21 mouse cellular contexts compared by ENCODE assay signal in genomic region chr4:134686022-134686661, GRCm38 (mm10). TPM values are rescaled to one million over a fixed set of nuclear protein-coding genes. Genes with fewer than 3 reads are reported as not detected.
DNase-seq lines count a peak whose midpoint lies in the region; ATAC-seq and TF ChIP-seq lines count a peak whose summit lies in the region.
"Had no signal": no experiment of that assay in that cellular context is flagged by ENCODE, and none has a peak within 500 bp of the region (broad histone marks: within the 10 kb centered on the region; RNA-seq: fewer than 3 reads in every experiment).

No protein-coding gene starts in this region.

- H3K36me3 ChIP-seq in kidney, embryonic 14.5 days (ENCODE audit: control insufficient read depth, insufficient read depth, low read length) = no peaks in the 10 kb centered on the region
- H3K36me3 ChIP-seq in kidney, adult 2 months (ENCODE audit: control insufficient read depth, insufficient read depth, low read length) = no peaks in the 10 kb centered on the region
- no peaks in the 10 kb centered on the region for H3K36me3 ChIP-seq in stomach, embryonic 14.5 days (ENCODE audit: control insufficient read depth, insufficient read depth, low read length)
- H3K36me3 ChIP-seq: embryonic facial prominence, embryonic 13.5 days; forebrain, embryonic 12.5 days; heart, embryonic 15.5 days; hindbrain, embryonic 13.5 days had no signal

- no peaks in the 10 kb centered on the region for H3K9me3 ChIP-seq in kidney, embryonic 14.5 days (ENCODE audit: control insufficient read depth, low read length)
- peaks cover 3% of the 10 kb centered on the region; the same call in 1 of the 2 replicates for H3K9me3 ChIP-seq in stomach, embryonic 14.5 days (ENCODE audit: control insufficient read depth, low read depth, low read length)
- H3K9me3 ChIP-seq: forebrain, embryonic 12.5 days; heart, embryonic 15.5 days had no signal

- H3K4me1 ChIP-seq in kidney, embryonic 14.5 days (ENCODE audit: control insufficient read depth, insufficient read depth, low read length) = peaks cover 29% of the 10 kb centered on the region
- peaks cover 6% of the 10 kb centered on the region for H3K4me1 ChIP-seq in kidney, adult 2 months (ENCODE audit: control insufficient read depth, insufficient read depth, low read length)
- H3K4me1 ChIP-seq in stomach, embryonic 14.5 days (ENCODE audit: control insufficient read depth, insufficient read depth, low read length) = peaks cover 24% of the 10 kb centered on the region
- H3K4me1 ChIP-seq: forebrain, embryonic 12.5 days had no signal

- 35% methylated on average over 13 of the region's 13 CpGs for WGBS in kidney, embryonic 14.5 days
- WGBS in kidney, adult 2 months = 47% methylated on average over 13 of the region's 13 CpGs
- 59% methylated on average over 13 of the region's 13 CpGs for WGBS in stomach, embryonic 14.5 days

- no peak overlapping the region for H3K9ac ChIP-seq in kidney, embryonic 14.5 days (ENCODE audit: low read depth, low read length)
- H3K9ac ChIP-seq in stomach, embryonic 14.5 days (replicated peaks; ENCODE audit: low read depth, low read length) = no peak overlapping the region
- H3K9ac ChIP-seq: embryonic facial prominence, embryonic 13.5 days; forebrain, embryonic 12.5 days; heart, embryonic 15.5 days; hindbrain, embryonic 13.5 days had no signal

- H3K27me3 ChIP-seq in kidney, embryonic 14.5 days (ENCODE audit: control insufficient read depth, insufficient read depth, low read length) = no peaks in the 10 kb centered on the region
- H3K27me3 ChIP-seq in kidney, adult 2 months (replicated peaks; ENCODE audit: control insufficient read depth, insufficient read depth, low read length) = no peaks in the 10 kb centered on the region
- H3K27me3 ChIP-seq in stomach, embryonic 14.5 days (ENCODE audit: control insufficient read depth, insufficient read depth, low read length) = no peaks in the 10 kb centered on the region
- H3K27me3 ChIP-seq: embryonic facial prominence, embryonic 13.5 days; forebrain, embryonic 12.5 days; heart, embryonic 15.5 days; hindbrain, embryonic 13.5 days; Patski had no signal

- no peak overlapping the region for H3K4me3 ChIP-seq in kidney, embryonic 14.5 days (ENCODE audit: low read length)
- H3K4me3 ChIP-seq in kidney, adult 2 months (ENCODE audit: insufficient read depth, low read depth, low read length) = no peak overlapping the region
- no peak overlapping the region for H3K4me3 ChIP-seq in stomach, embryonic 14.5 days (ENCODE audit: low read depth, low read length)
- H3K4me3 ChIP-seq: embryonic facial prominence, embryonic 13.5 days; forebrain, embryonic 12.5 days; heart, adult 2 months; heart, embryonic 15.5 days; hindbrain, embryonic 13.5 days had no signal

- DNase-seq in kidney, adult 2 months = no peak
- DNase-seq in kidney, postnatal 4 days = peak; percentile 51 to 55
- no peak for DNase-seq in kidney, adult 9 months
- peak; percentile 44 for DNase-seq in ES-CJ7 (ENCODE audit: low read depth, low spot score)
- no peak for DNase-seq in heart, adult 11 months
- DNase-seq: adrenal gland, adult 8-10 months; cerebellum, adult 18-20 months; cerebellum, adult 9-11 months; cerebellum, postnatal 36 days; gastrocnemius, postnatal 10 days; heart, adult 2 months; heart, postnatal 14 days had no signal

- peak overlapping the region; percentile 55; the same call in 1 of the 2 replicates for H3K27ac ChIP-seq in kidney, embryonic 14.5 days (ENCODE audit: low read depth, low read length)
- H3K27ac ChIP-seq in kidney, adult 2 months (ENCODE audit: insufficient read depth, low read depth, low read length) = no peak overlapping the region
- no peak overlapping the region for H3K27ac ChIP-seq in stomach, embryonic 14.5 days (ENCODE audit: low read length)
- H3K27ac ChIP-seq: embryonic facial prominence, embryonic 13.5 days; forebrain, embryonic 12.5 days; heart, adult 2 months; heart, embryonic 15.5 days; hindbrain, embryonic 13.5 days had no signal

- H3K4me2 ChIP-seq in kidney, embryonic 14.5 days (replicated peaks; ENCODE audit: low read depth, low read length) = no peak overlapping the region
- H3K4me2 ChIP-seq in stomach, embryonic 14.5 days (replicated peaks; ENCODE audit: low read depth, low read length) = no peak overlapping the region
- H3K4me2 ChIP-seq: embryonic facial prominence, embryonic 13.5 days; forebrain, embryonic 12.5 days; heart, embryonic 11.5 days; heart, embryonic 15.5 days; hindbrain, embryonic 13.5 days had no signal

- ATAC-seq in kidney, embryonic 14.5 days (ENCODE audit: low FRiP score, low TSS enrichment) = peak; percentile 66; the same call in 1 of the 2 replicates
- ATAC-seq in stomach, embryonic 14.5 days (ENCODE audit: insufficient number of reproducible peaks, insufficient read depth, low FRiP score, low read depth) = peak; percentile 53; the same call in 1 of the 2 replicates
- ATAC-seq: forebrain, embryonic 16.5 days; Patski had no signal

- TF ChIP-seq POLR2A in kidney, adult 2 months (IDR thresholded peaks at IDR 0.05; ENCODE audit: low read depth, low read length) = no peak

- TF ChIP-seq CTCF in kidney, adult 2 months (conservative IDR thresholded peaks at IDR 0.05; ENCODE audit: insufficient read depth, insufficient read length, low read depth, low read length) = no peak

RNA-seq across cellular contexts. Expression of gene Man1c1, which starts 17.9 kb away (rescaled TPM):
- polyA plus RNA-seq in kidney, embryonic 14.5 days (2014; fragmentation: Nextera tagmentation; extraction: Ambion mirVana) = 3.8 and 5.3 TPM in 2 replicates
- polyA plus RNA-seq in kidney, adult 2 months (2012; rRNA removed) = 4.6 and 4.7 TPM in 2 replicates
- polyA plus RNA-seq in stomach, embryonic 14.5 days (2014; fragmentation: Nextera tagmentation; extraction: Ambion mirVana) = 1.7 and 2.5 TPM in 2 replicates

Comparison
In these comparisons a context has a peak if more than half of its experiments do, and no peak if none do; other contexts are left out.
1. DNase-seq: peak in kidney, postnatal 4 days (2 of 2) and ES-CJ7 (single experiment); none in kidney, adult 2 months (single experiment), kidney, adult 9 months (single experiment) and heart, adult 11 months (single experiment).